Mouse (Mus musculus): Measurements from ENCODE around the gene Paf1.
A peak's percentile ranks its signal among the peaks of the same experiment; 100 is the strongest.
"Not testable (repeated sequence)": the region's sequence is repeated elsewhere in the genome, so short reads cannot be mapped to it uniquely, and the experiment has no call there.

The Paf1 gene

GRCm38 (mm10) chr7:28385196-28385595 lies 7.6 kb upstream of the Paf1 start:
- DNase-seq (ENCODE audit: low spot score), result no peak

- DNase-seq (ENCODE audit: low spot score), result peak; percentile 77
Observed at GRCm38 (mm10) chr7:28386007-28386406, 6.7 kb upstream of the Paf1 start.

- DNase-seq (ENCODE audit: low spot score), result peak; percentile 89
Observed at GRCm38 (mm10) chr7:28386462-28386861, 6.3 kb upstream of the Paf1 start.

- not testable (repeated sequence) for DNase-seq (ENCODE audit: low spot score)
Observed at GRCm38 (mm10) chr7:28386877-28387276, 5.9 kb upstream of the Paf1 start.

- not testable (repeated sequence) for DNase-seq (ENCODE audit: low spot score)
Observed at GRCm38 (mm10) chr7:28387384-28387783, 5.4 kb upstream of the Paf1 start.

- DNase-seq (ENCODE audit: low spot score), result no peak
Observed at GRCm38 (mm10) chr7:28390331-28390730, 2.4 kb upstream of the Paf1 start.

- no peak for DNase-seq (ENCODE audit: low spot score)
Observed at GRCm38 (mm10) chr7:28393272-28393951, 661 bp downstream of the Paf1 start.

GRCm38 (mm10) chr7:28395425-28395824 lies 2.7 kb downstream of the Paf1 start:
- no peak for DNase-seq (ENCODE audit: low spot score)

- DNase-seq (ENCODE audit: low spot score), result no peak
Observed at GRCm38 (mm10) chr7:28398000-28398399, 5.2 kb downstream of the Paf1 start.

- DNase-seq (ENCODE audit: low spot score), result no peak
Observed at GRCm38 (mm10) chr7:28398696-28399340, 6.1 kb downstream of the Paf1 start.

- DNase-seq (ENCODE audit: low spot score), result no peak
Observed at GRCm38 (mm10) chr7:28401030-28401429, 8.3 kb downstream of the Paf1 start.

GRCm38 (mm10) chr7:28401942-28402341 lies 9.2 kb downstream of the Paf1 start:
- DNase-seq (ENCODE audit: low spot score), result no peak

GRCm38 (mm10) chr7:28410841-28411475 lies 18.2 kb downstream of the Paf1 start:
- DNase-seq (ENCODE audit: low spot score), result peak; percentile 75

GRCm38 (mm10) chr7:28412826-28413225 lies 20.1 kb downstream of the Paf1 start:
- DNase-seq (ENCODE audit: low spot score), result no peak

- no peak for DNase-seq (ENCODE audit: low spot score)
Observed at GRCm38 (mm10) chr7:28417368-28417767, 24.6 kb downstream of the Paf1 start.

GRCm38 (mm10) chr7:28418096-28418670 lies 25.4 kb downstream of the Paf1 start:
- DNase-seq (ENCODE audit: low spot score), result peak; percentile 81

GRCm38 (mm10) chr7:28419416-28419815 lies 26.7 kb downstream of the Paf1 start:
- DNase-seq (ENCODE audit: low spot score), result no peak

- DNase-seq (ENCODE audit: low spot score), result no peak
Observed at GRCm38 (mm10) chr7:28423018-28423417, 30.3 kb downstream of the Paf1 start.

GRCm38 (mm10) chr7:28427738-28428137 lies 35.0 kb downstream of the Paf1 start:
- no peak for DNase-seq (ENCODE audit: low spot score)

GRCm38 (mm10) chr7:28430512-28430911 lies 37.8 kb downstream of the Paf1 start:
- no peak for DNase-seq (ENCODE audit: low spot score)

GRCm38 (mm10) chr7:28432252-28432651 lies 39.5 kb downstream of the Paf1 start:
- DNase-seq (ENCODE audit: low spot score), result no peak

- no peak for DNase-seq (ENCODE audit: low spot score)
Observed at GRCm38 (mm10) chr7:28435660-28436259, 43.0 kb downstream of the Paf1 start.

Data from lung, postnatal 25 days (tissue).